Mouse (Mus musculus) small intestine, adult 2 months (tissue): ENCODE measurements around the gene Il1r1.

Experiments used
- CTCF ChIP-seq: fragments of 200-500 bp; IDR thresholded peaks from 2 replicates; pipeline ENCODE4 v1.5.1; 2012; ENCODE audit warnings: low read depth, mild to moderate bottlenecking, control low read depth, inconsistent platforms, low read length, moderate library complexity, mixed read lengths; ENCODE audit not compliant: insufficient replicate concordance, insufficient read length; ENCODE audit errors: extremely low read depth
- POLR2A ChIP-seq: fragments of 200-500 bp; IDR thresholded peaks from 2 replicates; pipeline ENCODE4 v1.6.1; 2012; ENCODE audit warnings: low read depth, mild to moderate bottlenecking, control low read depth, inconsistent platforms, low read length, moderate library complexity

DNA sequence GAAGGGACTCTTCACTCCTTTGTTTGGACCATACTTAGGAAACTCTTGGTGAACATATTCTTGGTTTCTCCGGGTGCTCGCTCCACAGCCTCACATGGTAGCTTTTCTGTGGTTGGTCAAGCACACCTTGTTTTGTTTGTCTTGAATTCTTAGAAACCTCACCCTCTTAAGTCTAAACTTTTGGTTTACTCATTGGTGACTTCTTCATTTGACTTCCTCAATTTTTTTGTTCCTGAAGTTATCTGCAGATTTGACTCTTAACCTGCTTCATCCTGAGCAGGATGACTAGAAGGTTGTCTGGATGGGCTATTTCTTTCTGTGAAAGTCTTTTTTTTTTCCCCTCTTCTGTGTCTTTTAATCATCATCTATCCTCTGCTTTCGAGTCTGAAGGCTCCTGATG is 129.8 kb downstream of the Il1r1 start:
- TF ChIP-seq POLR2A = no peak
- TF ChIP-seq CTCF = no peak
